Mouse (Mus musculus) intestine, embryonic 14.5 days (tissue): ENCODE data around the gene Ccdc85a. TPM values are rescaled to one million over a fixed set of nuclear protein-coding genes. Genes with fewer than 3 reads are reported as not detected.
"Not testable (repeated sequence)": the region's sequence is repeated elsewhere in the genome, so short reads cannot be mapped to it uniquely, and the experiment has no call there.

ENCODE experiments used
- ATAC-seq: fragments of 200-750 bp; cut with Nextera tagmentation; replicated peaks from 2 replicates; pipeline ENCODE4 v1.8.0; 2017; ENCODE audit warnings: low read depth, moderate number of reproducible peaks, moderate TSS enrichment, moderate library complexity; ENCODE audit not compliant: low FRiP score, low TSS enrichment
- DNase-seq: peaks from one replicate; pipeline ENCODE4 v3.0.0-alpha.2; 2018; ENCODE audit warnings: low spot score
- H3K27ac ChIP-seq: fragments of 300-500 bp; sonication (generic); 2 replicates; pipeline ENCODE4 v1.5.1; 2014; ENCODE audit warnings: low read depth, mild to moderate bottlenecking, control low read depth
- H3K27me3 ChIP-seq: fragments of 300-500 bp; sonication (generic); replicated peaks from 2 replicates; pipeline ENCODE4 v1.6.1; 2014; ENCODE audit warnings: low read length, control low read depth; ENCODE audit not compliant: control insufficient read depth, insufficient read depth
- H3K36me3 ChIP-seq: fragments of 300-500 bp; sonication (generic); 2 replicates; pipeline ENCODE4 v1.6.1; 2014; ENCODE audit warnings: low read length, control low read depth; ENCODE audit not compliant: control insufficient read depth, insufficient read depth
- H3K4me1 ChIP-seq: fragments of 300-500 bp; sonication (generic); replicated peaks from 2 replicates; pipeline ENCODE4 v1.6.1; 2014; ENCODE audit warnings: low read length, control low read depth, mixed read lengths; ENCODE audit not compliant: control insufficient read depth, insufficient read depth
- H3K4me2 ChIP-seq: fragments of 300-500 bp; sonication (generic); 2 replicates; pipeline ENCODE4 v1.6.1; 2014; ENCODE audit warnings: low read length
- H3K4me3 ChIP-seq: fragments of 300-500 bp; sonication (generic); 2 replicates; pipeline ENCODE4 v1.5.1; 2014; ENCODE audit warnings: low read depth, low read length, control low read depth, mixed read lengths
- H3K9ac ChIP-seq: fragments of 300-500 bp; sonication (generic); 2 replicates; pipeline ENCODE4 v1.6.1; 2014; ENCODE audit warnings: mild to moderate bottlenecking, low read length
- H3K9me3 ChIP-seq: fragments of 300-500 bp; sonication (generic); 2 replicates; pipeline ENCODE4 v1.6.1; 2016; ENCODE audit warnings: low read length, control low read depth; ENCODE audit not compliant: control insufficient read depth
- WGBS: fragments of 180-500 bp; shearing (Covaris S2); extraction: QIAGEN DNeasy Blood & Tissue Kit; methylation state at CpG from one replicate; pipeline ENCODE4 v1.1.7; 2014; 5-methylcytosine and 5-hydroxymethylcytosine counted together
- polyA plus RNA-seq: library from polyadenylated mRNA; unstranded; fragments of >200 nt; fragmentation: Nextera tagmentation; extraction: Ambion mirVana; gene quantifications from 2 replicates; pipeline ENCODE4 v1.2.1, GENCODE M21; 2014

Gene Ccdc85a
- polyA plus RNA-seq, 1 experiment from 2014 or later, result 3.4 TPM

- Histone ChIP-seq H3K27ac (no peak overlapping the region), H3K27me3 (no peaks in the 10 kb centered on the region), H3K9ac (no peak overlapping the region), H3K36me3 (no peaks in the 10 kb centered on the region), H3K4me2 (no peak overlapping the region), H3K4me3 (no peak overlapping the region), H3K4me1 (no peaks in the 10 kb centered on the region), H3K9me3 (no peaks in the 10 kb centered on the region)
- DNase-seq (no peak), ATAC-seq (no peak)
These were observed 208.2 kb downstream of the Ccdc85a start for GRCm38 (mm10) chr11:28375891-28376290.

DNA sequence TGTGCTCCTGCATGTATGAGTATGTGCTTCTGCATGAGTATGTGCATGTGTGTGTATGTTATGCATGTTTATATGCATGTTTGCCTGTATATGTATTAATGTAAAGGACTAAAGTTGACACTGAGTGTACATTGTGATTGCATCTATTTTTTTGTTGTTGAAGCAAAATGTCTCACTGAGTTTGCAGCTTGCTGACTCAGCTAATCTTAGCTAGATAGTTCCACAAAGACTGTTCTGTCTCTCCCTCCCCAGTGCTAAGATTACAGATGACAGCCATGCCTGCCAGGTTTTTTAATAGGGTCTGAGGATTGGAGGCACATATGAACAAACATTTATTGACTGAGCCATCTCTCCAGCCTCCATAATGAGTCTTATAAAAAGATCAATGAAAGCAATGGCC, 209.5 kb downstream of the Ccdc85a start:
- H3K4me3 ChIP-seq, result no peak overlapping the region
- H3K4me2 ChIP-seq, result no peak overlapping the region
- no peaks in the 10 kb centered on the region for H3K9me3 ChIP-seq
- no peak overlapping the region for H3K9ac ChIP-seq
- H3K36me3 ChIP-seq, result no peaks in the 10 kb centered on the region
- no peak for DNase-seq
- no peak for ATAC-seq
- no peaks in the 10 kb centered on the region for H3K27me3 ChIP-seq
- H3K4me1 ChIP-seq, result no peaks in the 10 kb centered on the region
- H3K27ac ChIP-seq, result no peak overlapping the region

- H3K9ac ChIP-seq, H3K4me1 ChIP-seq, ATAC-seq, H3K4me2 ChIP-seq, DNase-seq, H3K4me3 ChIP-seq, H3K27me3 ChIP-seq, H3K27ac ChIP-seq, H3K9me3 ChIP-seq, H3K36me3 ChIP-seq: not testable (repeated sequence)
- WGBS, result 65% methylated on average over 5 of the region's 5 CpGs
These were observed 212.7 kb downstream of the Ccdc85a start for GRCm38 (mm10) chr11:28371381-28371780.

DNA sequence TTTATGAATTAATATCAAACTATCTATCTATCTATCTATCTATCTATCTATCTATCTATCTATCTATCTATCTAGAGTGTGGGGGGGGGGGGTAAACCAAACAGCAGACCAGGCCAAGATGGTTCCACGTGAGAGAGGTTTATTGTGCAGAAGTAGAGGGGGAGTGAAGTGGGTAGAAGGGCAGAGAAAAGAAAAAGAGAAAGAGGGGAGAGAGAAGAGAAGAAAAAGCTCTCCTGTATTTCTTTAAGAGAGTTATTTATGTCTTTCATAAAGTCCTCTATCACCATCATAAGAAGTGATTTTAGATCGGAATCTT, 218.2 kb downstream of the Ccdc85a start:
- Histone ChIP-seq H3K36me3 (no peaks in the 10 kb centered on the region), H3K9ac (peak overlapping the region; percentile 23; the same call in 1 of the 2 replicates), H3K27me3 (no peaks in the 10 kb centered on the region), H3K4me3 (peak overlapping the region; percentile 26; the same call in 1 of the 2 replicates), H3K9me3 (no peaks in the 10 kb centered on the region), H3K4me1 (no peaks in the 10 kb centered on the region), H3K27ac (no peak overlapping the region), H3K4me2 (peak overlapping the region; percentile 50)
- DNase-seq, result no peak
- ATAC-seq, result no peak; the same call in 1 of the 2 replicates
- 52% methylated on average over 2 of the region's 2 CpGs for WGBS

GRCm38 (mm10) chr11:28365209-28365928, 218.8 kb downstream of the Ccdc85a start:
- 17% methylated on average over 26 of the region's 26 CpGs for WGBS
- H3K4me1 ChIP-seq, result no peaks in the 10 kb centered on the region
- no peak overlapping the region for H3K27ac ChIP-seq
- H3K36me3 ChIP-seq, result no peaks in the 10 kb centered on the region
- ATAC-seq (peak; percentile 82), DNase-seq (peak; percentile 83)
- H3K9me3 ChIP-seq, result no peaks in the 10 kb centered on the region
- peak overlapping the region; percentile 26 for H3K4me3 ChIP-seq
- H3K27me3 ChIP-seq, result no peaks in the 10 kb centered on the region
- H3K9ac ChIP-seq, result peak overlapping the region; percentile 23; the same call in 1 of the 2 replicates
- peak overlapping the region; percentile 50 for H3K4me2 ChIP-seq

GRCm38 (mm10) chr11:28343465-28343864, 240.7 kb downstream of the Ccdc85a start:
- Histone ChIP-seq H3K4me2 (no peak overlapping the region), H3K4me1 (no peaks in the 10 kb centered on the region), H3K9ac (no peak overlapping the region), H3K4me3 (no peak overlapping the region), H3K36me3 (no peaks in the 10 kb centered on the region), H3K27ac (no peak overlapping the region), H3K27me3 (no peaks in the 10 kb centered on the region), H3K9me3 (no peaks in the 10 kb centered on the region)
- no peak for DNase-seq
- 93% methylated on average over 2 of the region's 2 CpGs for WGBS
- no peak for ATAC-seq

- Histone ChIP-seq H3K9me3 (no peaks in the 10 kb centered on the region), H3K9ac (no peak overlapping the region), H3K4me1 (no peaks in the 10 kb centered on the region), H3K4me3 (no peak overlapping the region), H3K4me2 (no peak overlapping the region), H3K36me3 (no peaks in the 10 kb centered on the region), H3K27ac (no peak overlapping the region), H3K27me3 (no peaks in the 10 kb centered on the region)
- ATAC-seq, result no peak
- WGBS, result 69% methylated on average over 5 of the region's 5 CpGs
- DNase-seq, result no peak
These were observed 242.2 kb downstream of the Ccdc85a start for GRCm38 (mm10) chr11:28341887-28342286.

GRCm38 (mm10) chr11:28339224-28340150, 244.6 kb downstream of the Ccdc85a start, which contains the start of gene Gm6685:
Gene Gm6685, minus strand, starts transcription at chr11:28339867.
- H3K36me3 ChIP-seq, H3K9ac ChIP-seq, H3K4me1 ChIP-seq, H3K27me3 ChIP-seq, H3K4me2 ChIP-seq, DNase-seq, ATAC-seq, H3K4me3 ChIP-seq, H3K27ac ChIP-seq, H3K9me3 ChIP-seq: not testable (repeated sequence)
- 89% methylated on average over 44 of the region's 45 CpGs for WGBS
